Mouse (Mus musculus) frontal cortex, adult 2 months (tissue): ENCODE measurements at regions not wholly inside any gene's neighbourhood (a gene's known extent, or its start where the extent isn't known, plus 50 kb on each side); places are given as distances from the start of the nearest gene placed in this dataset.

Source experiments
- DNase-seq, 2 experiments: peaks; one replicate each; pipeline ENCODE4 v3.0.0; 2022; ENCODE audit warnings: low spot score in 1 of 2; ENCODE audit errors: extremely low spot score in 1 of 2

DNA sequence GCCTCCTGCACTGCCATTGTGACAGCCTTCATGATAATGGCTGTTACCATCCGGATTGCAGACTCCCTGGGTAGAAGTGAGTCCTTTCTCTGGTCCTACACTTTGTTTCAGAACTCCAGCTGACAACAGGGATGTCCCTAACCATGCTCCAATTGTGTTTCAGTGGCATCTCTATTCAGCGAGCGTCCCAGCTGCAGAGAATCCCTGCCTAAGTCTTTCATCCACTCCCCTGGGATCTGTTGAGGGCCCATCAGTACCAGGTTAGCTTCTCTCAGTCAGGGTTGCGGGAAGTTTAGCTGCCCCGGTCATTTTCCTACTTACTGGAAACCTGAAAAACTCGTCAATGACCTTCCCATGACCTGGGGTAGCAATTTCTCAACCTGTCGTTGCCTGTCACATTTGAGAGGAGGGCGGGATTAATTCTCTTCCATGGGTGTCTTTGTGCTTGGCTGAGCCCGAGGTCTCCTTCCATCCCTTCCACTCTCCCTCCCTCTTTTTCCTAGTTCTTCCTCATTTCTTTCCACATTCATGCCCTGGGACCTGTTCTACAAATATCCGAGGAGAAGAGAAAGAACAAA, 97.7 kb downstream of the Tmem30b start:
- no peak for DNase-seq

- DNase-seq, result no peak
Observed at GRCm38 (mm10) chr12:73447172-73447571, 99.0 kb downstream of the Tmem30b start.

- no peak for DNase-seq
Observed at GRCm38 (mm10) chr12:73446148-73446547, 100.0 kb downstream of the Tmem30b start.

- no peak for DNase-seq
Observed at GRCm38 (mm10) chr12:73445562-73445961, 100.6 kb downstream of the Tmem30b start.

- no peak for DNase-seq
Observed at GRCm38 (mm10) chr12:73445128-73445527, 101.1 kb downstream of the Tmem30b start.

DNA sequence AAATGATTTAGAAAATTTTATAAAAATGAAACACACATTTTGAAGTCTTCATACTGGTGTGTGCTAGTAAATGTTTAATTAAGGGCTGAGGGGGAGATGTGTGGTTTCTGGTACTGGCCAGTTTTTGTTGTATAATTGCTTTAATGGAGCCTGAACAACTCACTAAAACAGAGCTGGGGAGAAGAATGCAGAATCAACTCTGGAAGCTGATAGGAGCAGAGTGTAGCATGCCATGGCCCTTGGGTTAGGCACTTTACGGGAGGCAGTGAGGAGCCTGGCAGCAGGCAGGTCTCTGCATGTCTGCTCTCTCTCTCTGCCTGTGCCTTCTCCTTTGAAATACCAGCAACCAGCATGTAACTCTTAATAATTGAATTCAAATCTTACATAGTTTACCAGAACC, 104.9 kb downstream of the Tmem30b start:
- DNase-seq, result no peak

GRCm38 (mm10) chr12:73434684-73435083, 111.5 kb downstream of the Tmem30b start:
- DNase-seq, result no peak

DNA sequence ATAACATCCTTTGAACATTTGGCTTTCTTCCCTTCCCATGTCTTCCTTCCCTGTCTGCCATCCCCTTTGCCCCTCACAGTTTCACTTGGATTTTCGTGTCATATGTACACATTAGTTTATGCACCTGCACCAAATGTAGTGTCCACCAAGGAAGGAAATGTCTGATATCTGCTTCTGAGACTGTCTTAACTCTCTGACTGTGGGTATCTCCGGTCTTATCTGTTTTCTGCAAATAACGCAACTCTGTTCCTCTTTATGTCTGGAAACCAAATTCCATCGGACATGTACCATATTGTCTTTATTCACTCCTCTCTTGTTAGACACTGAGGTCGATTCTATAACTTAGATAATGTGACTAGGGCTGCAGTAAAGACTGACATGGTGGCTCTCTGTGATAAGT, 113.6 kb downstream of the Tmem30b start:
- DNase-seq, result no peak

DNA sequence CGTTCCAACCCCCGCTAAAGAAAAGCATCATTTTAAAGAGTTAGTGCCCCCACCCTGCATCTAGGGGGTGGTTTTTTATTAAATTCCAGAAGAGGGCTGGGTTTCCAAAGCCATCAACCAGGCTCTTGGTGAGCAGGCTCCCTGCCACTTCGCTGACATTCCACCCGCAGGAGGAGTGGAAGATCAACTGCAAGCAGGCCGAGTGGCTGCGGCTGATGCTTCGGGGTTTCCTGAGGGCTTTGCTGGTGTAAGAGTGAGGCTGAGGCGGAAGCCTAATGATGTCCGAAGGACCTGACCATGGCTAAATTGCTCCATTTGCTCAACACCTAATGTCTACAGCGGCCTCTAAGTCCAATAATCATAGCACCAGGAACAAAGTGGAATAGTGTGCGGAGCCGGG, 118.0 kb downstream of the Tmem30b start:
- no peak for DNase-seq

DNA sequence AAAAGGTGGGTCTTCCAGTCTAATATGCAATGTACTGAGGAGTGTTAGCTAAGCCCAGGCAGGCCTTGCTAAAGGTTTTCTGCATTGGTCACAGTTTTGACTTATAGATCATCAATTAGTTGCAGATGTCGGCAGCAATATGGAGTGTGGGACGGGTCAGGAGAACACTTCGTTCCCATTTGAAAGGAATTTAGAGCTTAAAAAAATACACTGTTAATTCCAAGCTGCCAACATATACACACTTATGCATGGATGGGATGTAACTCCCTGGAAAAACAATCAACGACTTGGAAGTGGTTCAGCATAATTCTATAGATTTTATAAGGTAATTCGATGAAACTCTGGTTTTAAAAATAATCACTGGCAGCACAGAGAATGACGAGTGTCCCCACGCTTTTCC, 121.4 kb downstream of the Tmem30b start:
- no peak for DNase-seq

GRCm38 (mm10) chr12:73417101-73417500, 129.1 kb downstream of the Tmem30b start:
- DNase-seq, result no peak

- no peak for DNase-seq
Observed at GRCm38 (mm10) chr12:73416367-73416897, 129.8 kb downstream of the Tmem30b start.

GRCm38 (mm10) chr12:73415856-73416366, 129.3 kb downstream of the Slc38a6 start:
- DNase-seq, result no peak

- DNase-seq, result no peak
Observed at GRCm38 (mm10) chr12:73413439-73414196, 127.0 kb downstream of the Slc38a6 start.

GRCm38 (mm10) chr12:73412500-73412899, 125.9 kb downstream of the Slc38a6 start:
- DNase-seq, result no peak

DNA sequence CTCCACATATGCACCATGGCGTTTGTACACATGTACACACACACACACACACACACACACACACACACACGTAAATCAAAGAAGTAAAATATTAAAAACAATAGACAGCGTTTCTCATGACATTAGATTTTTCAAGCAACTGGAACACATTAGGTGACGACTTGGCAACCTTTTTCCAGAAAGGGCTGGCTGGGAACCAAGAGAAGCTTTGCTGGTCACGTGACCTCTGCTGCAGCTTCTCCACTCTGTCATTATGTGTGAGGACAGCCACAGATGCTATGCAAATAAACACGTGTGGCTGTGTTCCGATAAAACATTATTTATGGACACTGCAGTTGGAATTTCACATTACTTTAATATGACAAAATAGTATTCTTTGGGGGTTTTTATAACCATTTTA, 124.3 kb downstream of the Slc38a6 start:
- no peak for DNase-seq

GRCm38 (mm10) chr12:73409481-73410085, 123.0 kb downstream of the Slc38a6 start:
- no peak for DNase-seq

DNA sequence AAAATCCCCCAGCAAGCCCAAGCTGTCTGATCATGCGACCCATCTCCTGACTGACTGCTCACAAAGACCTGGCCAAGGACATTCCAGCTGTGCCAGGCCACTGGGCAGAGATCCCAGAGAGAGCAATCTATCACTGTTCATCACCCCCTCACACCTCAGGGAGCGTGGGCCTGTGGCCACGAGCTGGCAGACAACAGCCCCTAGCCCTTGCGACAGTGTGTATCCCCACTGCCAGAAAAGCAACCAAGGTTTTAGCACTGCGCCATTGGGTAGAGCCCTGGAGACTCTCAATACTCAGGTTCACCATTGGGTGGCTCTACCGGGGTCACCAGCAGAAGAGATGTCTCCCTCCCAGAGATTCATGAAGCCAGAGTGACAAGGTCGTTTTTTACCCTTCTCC, 122.0 kb downstream of the Slc38a6 start:
- no peak for DNase-seq

DNA sequence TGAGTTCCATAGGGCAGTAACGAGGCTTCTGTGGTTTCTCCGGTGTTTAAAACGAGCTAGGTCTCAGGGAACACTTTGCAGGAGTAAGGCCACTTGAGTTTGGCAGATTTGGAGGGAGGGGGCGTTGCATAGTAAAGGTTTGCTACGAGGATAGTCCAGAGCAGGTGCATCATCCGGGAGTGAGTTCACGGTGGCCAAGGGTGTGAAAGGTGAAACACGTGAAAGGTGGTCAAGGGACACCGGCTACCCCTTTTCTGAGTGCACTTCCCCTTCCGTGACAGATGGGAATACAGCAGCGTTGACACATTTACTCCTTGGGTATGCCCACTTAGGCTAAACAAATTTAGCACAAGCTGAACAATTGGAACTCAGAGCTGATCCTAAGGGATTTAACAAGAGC, 121.6 kb downstream of the Slc38a6 start:
- no peak for DNase-seq

DNA sequence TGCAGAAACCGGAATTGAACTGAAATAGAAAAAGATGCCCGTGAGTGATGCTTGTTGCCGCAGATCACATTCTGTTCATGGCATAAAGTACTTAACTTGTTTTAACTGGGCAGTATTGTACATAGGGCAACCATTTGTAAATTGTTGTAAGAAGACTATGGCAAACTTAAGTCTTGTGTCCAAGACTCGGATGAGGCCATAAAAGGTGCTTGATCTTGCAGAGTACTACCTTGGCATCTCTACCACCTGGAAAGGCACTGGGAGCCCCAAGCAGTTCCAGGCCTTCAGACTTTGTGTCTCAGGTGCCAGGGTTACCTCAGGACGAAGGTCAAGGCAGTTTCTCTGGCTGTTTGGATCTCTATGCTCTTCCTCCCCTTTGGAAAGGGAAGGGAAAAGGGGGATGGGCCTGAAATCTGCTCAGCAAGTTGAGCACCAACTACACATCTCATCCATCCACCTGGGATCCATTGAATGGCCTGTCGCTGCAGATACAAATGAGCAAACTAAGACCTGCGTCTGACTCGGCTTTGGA, 120.0 kb downstream of the Slc38a6 start:
- no peak for DNase-seq

GRCm38 (mm10) chr12:73405583-73405982, 119.0 kb downstream of the Slc38a6 start:
- no peak for DNase-seq
